Mouse (Mus musculus): ENCODE results near the gene Pitpnm2. TPM values are rescaled to one million over a fixed set of nuclear protein-coding genes. Genes with fewer than 3 reads are reported as not detected.

The Pitpnm2 gene
- polyA plus RNA-seq, 1 experiment from 2014 or later: 4.0 TPM

DNA sequence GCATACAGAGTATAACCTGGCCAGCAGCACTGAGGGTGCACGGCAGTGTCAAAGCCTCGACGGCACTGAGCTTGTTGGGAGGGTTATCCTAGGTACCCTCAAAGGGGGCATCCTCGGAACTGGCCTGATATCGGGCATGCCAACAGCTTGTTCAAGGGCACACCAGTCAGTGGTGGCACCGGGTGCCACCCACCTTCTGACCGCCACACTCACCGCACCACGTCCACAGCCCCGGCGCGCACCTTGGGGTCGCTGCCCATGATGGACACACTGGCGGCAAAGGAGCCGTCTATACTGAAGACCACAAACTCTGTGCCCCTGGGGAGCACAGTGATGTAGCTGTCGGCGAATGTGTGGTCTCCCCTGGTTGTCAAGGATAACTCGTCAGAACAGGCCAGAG lies 127.2 kb downstream of the Pitpnm2 start:
- Histone ChIP-seq H3K36me3 (replicated peaks) (peaks cover 94% of the 10 kb centered on the region), H3K27me3 (replicated peaks; ENCODE audit: low read depth, poor library complexity, severe bottlenecking) (no peaks in the 10 kb centered on the region), H3K27ac (replicated peaks) (no peak overlapping the region), H3K9me3 (no peaks in the 10 kb centered on the region), H3K4me1 (peaks cover 22% of the 10 kb centered on the region), H3K4me3 (no peak overlapping the region)
- DNase-seq (ENCODE audit: low spot score): no peak
- 90% methylated on average over 18 of the region's 18 CpGs for WGBS

DNA sequence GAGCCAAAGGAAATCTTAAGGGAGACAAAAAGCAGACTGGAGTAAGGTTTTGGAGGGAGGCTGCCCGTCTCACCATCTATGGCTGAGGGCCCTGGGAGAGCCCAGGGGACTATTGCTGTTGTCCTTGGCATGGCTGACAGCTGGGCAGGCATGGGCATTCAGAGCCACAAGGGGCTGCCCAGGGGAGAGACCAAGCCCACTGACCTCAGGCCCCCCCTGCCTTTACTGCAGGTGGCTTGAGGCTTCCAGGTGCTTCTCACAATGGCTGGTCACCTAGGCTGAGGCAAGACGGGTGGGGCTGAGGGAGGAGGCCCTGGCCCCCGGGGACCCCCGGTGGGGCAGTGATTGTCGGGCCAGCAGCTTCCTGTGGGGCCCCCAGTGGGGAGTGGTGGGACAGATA lies 130.4 kb downstream of the Pitpnm2 start:
- H3K4me3 ChIP-seq: no peak overlapping the region
- DNase-seq (ENCODE audit: low spot score): no peak
- H3K27ac ChIP-seq (replicated peaks): no peak overlapping the region
- WGBS: 85% methylated on average over 5 of the region's 5 CpGs
- no peaks in the 10 kb centered on the region for H3K27me3 ChIP-seq (replicated peaks; ENCODE audit: low read depth, poor library complexity, severe bottlenecking)
- no peaks in the 10 kb centered on the region for H3K9me3 ChIP-seq
- peaks cover 43% of the 10 kb centered on the region for H3K4me1 ChIP-seq
- H3K36me3 ChIP-seq (replicated peaks): peaks cover 82% of the 10 kb centered on the region

DNA sequence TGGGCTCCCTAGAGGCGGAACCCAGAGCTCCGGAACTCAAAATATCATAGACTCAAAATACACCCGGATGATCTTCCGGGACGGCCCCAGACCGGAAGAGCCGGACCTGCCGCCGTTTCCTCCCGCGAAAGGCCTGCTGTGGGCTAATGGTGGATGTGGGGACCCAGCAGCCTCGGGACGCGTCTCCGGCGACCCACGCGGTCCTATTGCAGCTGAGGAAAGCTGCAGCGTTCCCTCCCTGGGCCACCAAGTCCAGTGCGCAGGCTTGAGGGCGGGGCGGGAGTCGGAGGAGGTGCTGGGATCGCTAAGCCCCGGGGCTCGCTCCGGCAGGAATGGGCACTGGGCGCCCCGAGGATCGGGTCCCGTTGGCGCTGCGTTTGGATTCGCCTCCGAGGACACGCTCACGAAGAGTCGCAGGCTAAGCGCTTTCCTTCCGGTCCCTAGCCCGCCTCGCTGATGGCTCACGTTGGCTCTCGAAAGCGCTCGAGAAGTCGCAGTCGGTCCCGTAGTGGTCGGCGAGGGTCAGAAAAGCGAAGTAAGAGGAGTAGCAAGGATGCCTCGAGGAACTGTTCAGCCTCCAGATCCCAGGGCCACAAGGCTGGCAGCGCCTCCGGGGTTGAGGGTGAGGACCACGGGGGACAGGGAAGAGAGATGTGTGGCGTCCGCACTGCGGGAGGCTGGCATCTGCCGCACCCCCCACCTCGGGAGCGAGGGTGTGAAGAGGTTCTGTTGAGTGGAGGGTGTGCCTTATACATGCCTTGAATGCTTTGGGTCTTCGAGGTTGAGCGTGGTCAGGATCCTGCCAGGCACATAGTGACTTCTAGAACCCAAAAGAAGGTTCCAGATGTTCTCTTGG lies 133.3 kb downstream of the Pitpnm2 start, which contains the start of gene Arl6ip4:
Gene Arl6ip4, plus strand, starts transcription at position 100 of the 856 bp plus-strand sequence.
- no peaks in the 10 kb centered on the region for H3K27me3 ChIP-seq (replicated peaks; ENCODE audit: low read depth, poor library complexity, severe bottlenecking)
- H3K27ac ChIP-seq (replicated peaks): peak within 1 kb of the TSS; percentile 95
- H3K9me3 ChIP-seq: no peaks in the 10 kb centered on the region
- H3K4me1 ChIP-seq: peaks cover 61% of the 10 kb centered on the region
- peak; percentile 84 for DNase-seq (ENCODE audit: low spot score)
- peak within 1 kb of the TSS; percentile 97 for H3K4me3 ChIP-seq
- WGBS: 1% methylated on average over 64 of the region's 64 CpGs
- peaks cover 52% of the 10 kb centered on the region for H3K36me3 ChIP-seq (replicated peaks)

DNA sequence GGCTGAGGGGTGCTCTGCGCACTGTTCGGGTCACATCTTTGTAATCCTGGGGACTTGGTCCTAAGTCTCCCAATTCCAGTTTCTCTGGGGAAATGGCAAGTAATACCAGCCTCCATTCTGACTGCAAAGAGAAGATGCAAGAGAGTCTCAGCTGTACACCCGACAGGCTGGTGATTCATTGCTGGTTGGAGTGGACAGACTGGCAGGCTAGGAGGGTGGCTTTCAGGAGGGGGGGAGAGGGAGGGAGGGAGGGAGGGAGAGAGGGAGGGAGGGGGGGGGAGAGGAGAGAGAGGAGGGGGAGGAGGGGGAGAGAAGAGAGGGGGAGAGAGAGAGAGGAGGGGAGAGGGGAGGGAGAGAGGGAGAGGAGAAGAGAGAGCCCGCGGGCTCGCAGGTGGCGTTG lies 134.0 kb downstream of the Pitpnm2 start:
- peak overlapping the region; percentile 95 for H3K27ac ChIP-seq (replicated peaks)
- no peaks in the 10 kb centered on the region for H3K27me3 ChIP-seq (replicated peaks; ENCODE audit: low read depth, poor library complexity, severe bottlenecking)
- no peaks in the 10 kb centered on the region for H3K9me3 ChIP-seq
- peaks cover 45% of the 10 kb centered on the region for H3K36me3 ChIP-seq (replicated peaks)
- no peak for DNase-seq (ENCODE audit: low spot score)
- peaks cover 65% of the 10 kb centered on the region for H3K4me1 ChIP-seq
- peak overlapping the region; percentile 97 for H3K4me3 ChIP-seq
- WGBS: 23% methylated on average over 7 of the region's 7 CpGs

DNA sequence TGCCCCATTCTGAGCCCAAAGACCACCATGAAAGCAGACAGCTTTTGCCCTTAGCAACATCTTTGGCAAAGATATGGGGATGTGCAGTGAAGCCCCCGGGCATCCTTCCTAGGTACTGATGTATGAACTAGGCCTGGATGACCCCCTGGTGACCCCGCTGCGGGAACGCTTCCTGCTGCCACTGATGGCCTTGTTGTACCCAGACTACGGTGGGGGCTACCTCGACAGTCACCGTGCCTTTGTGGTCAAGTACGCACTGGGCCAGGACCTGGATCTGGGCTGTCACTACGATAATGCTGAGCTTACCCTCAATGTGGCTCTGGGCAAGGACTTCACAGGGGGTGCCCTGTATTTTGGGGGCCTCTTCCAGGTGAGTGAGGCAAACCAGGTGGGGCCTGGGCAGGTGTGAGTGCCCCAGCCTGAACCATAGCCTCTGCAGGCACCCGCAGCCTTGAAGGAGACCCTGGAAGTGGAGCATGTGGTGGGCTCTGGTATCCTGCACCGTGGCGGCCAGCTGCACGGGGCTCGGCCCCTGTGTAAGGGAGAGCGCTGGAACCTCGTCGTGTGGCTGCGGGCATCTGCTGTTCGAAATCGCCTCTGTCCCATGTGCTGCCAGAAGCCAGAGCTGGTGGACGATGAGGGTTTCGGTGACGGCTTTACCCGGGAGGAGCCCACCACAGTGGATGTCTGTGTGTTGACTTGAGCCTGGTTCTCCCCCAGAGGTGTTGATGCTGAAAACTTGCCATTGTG lies 135.1 kb downstream of the Pitpnm2 start:
- DNase-seq (ENCODE audit: low spot score): no peak
- Histone ChIP-seq H3K4me1 (peaks cover 60% of the 10 kb centered on the region), H3K4me3 (peak overlapping the region; percentile 97), H3K9me3 (no peaks in the 10 kb centered on the region), H3K36me3 (replicated peaks) (peaks cover 35% of the 10 kb centered on the region), H3K27ac (replicated peaks) (no peak overlapping the region), H3K27me3 (replicated peaks; ENCODE audit: low read depth, poor library complexity, severe bottlenecking) (no peaks in the 10 kb centered on the region)
- 90% methylated on average over 24 of the region's 24 CpGs for WGBS

DNA sequence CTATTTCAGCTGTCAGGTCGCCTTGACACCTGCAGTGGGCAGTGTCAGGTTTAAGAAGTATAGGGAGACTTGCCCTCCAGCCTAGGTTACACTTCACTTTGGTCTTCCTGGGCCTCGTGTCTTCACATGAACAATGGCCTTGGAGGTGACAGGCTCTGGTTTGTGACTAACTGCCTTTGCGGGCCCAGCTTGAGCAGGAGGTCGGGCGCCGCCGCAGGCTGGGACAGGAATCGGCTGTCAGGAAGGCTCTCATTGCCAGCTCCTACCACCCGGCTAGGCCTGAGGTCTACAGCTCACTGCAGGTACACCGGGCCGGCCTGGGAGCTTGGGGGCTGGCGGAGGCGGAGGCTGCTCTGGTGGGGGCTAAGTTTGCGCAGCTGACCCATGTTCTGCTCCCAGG lies 136.5 kb downstream of the Pitpnm2 start:
- Histone ChIP-seq H3K36me3 (replicated peaks) (peaks cover 20% of the 10 kb centered on the region), H3K4me1 (peaks cover 50% of the 10 kb centered on the region), H3K4me3 (peak overlapping the region; percentile 94), H3K27me3 (replicated peaks; ENCODE audit: low read depth, poor library complexity, severe bottlenecking) (no peaks in the 10 kb centered on the region), H3K27ac (replicated peaks) (peak overlapping the region; percentile 92; the same call in 1 of the 2 replicates), H3K9me3 (no peaks in the 10 kb centered on the region)
- WGBS: 18% methylated on average over 14 of the region's 14 CpGs
- peak; percentile 64 for DNase-seq (ENCODE audit: low spot score)

DNA sequence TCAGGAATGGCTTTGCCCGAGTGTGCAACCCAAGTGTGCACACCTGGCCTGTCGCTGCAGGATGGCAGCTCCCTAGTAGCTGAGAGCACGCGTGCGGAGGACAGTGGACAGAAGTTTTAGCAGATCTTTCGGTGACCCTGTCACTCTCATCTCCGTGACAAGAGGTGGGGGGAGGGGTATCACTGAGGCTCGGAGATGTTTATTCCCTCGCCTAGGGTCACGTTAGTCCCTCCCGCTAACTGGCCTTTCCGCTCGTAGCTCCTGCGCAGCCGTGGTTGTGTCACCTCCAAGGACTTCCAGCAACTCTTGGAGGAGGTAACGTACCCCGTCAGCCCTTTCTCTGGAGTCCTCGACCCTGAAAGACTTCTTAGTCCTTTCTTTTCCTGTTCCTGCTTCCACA lies 137.0 kb downstream of the Pitpnm2 start:
- Histone ChIP-seq H3K27me3 (replicated peaks; ENCODE audit: low read depth, poor library complexity, severe bottlenecking) (no peaks in the 10 kb centered on the region), H3K4me3 (peak overlapping the region; percentile 94), H3K4me1 (peaks cover 45% of the 10 kb centered on the region), H3K27ac (replicated peaks) (peak overlapping the region; percentile 92), H3K9me3 (no peaks in the 10 kb centered on the region), H3K36me3 (replicated peaks) (peaks cover 15% of the 10 kb centered on the region)
- DNase-seq (ENCODE audit: low spot score): no peak
- WGBS: 1% methylated on average over 18 of the region's 18 CpGs

DNA sequence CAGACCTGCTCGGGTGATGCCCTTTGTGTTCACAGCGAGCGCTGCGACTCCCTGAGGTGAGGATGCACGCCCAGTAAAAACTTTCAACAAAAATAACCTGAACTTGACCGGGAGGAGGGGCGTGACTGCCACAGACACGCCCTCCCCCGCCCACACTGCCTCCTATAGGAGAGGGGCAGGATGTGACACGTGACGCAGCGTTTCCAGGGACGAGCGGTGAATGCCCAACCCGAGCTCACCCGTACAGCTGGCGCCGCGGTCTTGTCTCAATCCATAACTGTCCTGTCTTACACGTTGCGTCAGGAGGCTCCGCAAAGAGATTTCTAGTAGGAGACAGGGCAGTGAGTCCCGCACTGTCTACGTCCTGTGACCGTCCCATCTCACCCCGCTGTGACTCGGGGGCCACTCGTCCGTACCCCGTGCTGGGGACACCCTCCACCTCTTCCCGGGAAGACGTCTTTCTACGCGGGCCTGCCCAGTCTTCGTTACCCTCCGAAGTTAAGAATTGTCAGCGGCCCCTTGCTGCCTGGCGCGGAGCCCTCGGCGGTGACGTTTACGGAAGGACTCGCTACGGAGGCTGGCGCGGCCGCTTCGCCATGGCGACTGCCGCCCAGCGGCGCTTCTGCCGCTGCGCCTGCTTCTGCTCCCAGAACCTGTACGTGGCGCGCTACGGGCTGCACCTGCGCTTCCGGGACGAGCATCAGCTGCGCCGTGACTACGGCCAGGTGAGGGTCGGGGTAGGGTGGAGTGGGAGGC lies 137.6 kb downstream of the Pitpnm2 start, which contains the start of gene Ogfod2:
Gene Ogfod2, plus strand, starts transcription at position 556 of the 756 bp plus-strand sequence.
- Histone ChIP-seq H3K4me3 (peak within 1 kb of the TSS; percentile 94), H3K4me1 (peaks cover 39% of the 10 kb centered on the region), H3K27ac (replicated peaks) (peak within 1 kb of the TSS; percentile 92), H3K36me3 (replicated peaks) (peaks cover 9% of the 10 kb centered on the region), H3K27me3 (replicated peaks; ENCODE audit: low read depth, poor library complexity, severe bottlenecking) (no peaks in the 10 kb centered on the region), H3K9me3 (no peaks in the 10 kb centered on the region)
- peak; percentile 98 for DNase-seq (ENCODE audit: low spot score)
- WGBS: 2% methylated on average over 66 of the region's 66 CpGs

DNA sequence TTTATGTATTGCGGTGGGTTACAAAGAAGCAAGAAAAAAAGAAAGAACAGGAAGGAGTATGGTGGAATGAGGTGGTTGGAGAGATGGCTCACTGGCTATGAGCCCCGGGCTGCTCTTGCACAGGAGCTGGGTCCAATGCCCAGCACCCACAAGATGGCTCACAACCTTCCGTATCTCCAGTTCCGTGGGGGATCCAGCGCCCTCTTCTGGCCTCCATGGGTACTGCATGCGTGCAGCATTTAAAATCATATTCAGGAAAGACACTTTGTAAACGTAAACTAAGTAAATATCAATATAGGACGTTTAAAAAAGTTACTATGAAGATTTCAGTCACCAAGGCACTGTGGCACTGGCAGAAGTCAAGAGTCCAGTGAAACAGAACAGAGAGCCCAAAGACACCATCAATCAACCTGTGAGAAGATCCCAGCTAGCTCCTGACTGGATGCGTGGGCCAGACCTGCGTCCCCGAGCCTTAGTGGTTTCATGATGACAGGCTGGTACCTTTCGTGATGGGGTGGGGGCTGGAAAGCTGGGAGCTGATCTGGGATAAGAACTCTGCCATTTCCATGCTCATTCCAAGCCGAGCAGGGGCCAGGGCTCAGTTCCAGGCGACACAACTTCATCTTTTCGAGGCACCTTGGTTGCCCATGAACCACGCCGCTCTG lies 138.4 kb downstream of the Pitpnm2 start:
- H3K9me3 ChIP-seq: no peaks in the 10 kb centered on the region
- H3K4me3 ChIP-seq: peak overlapping the region; percentile 94
- DNase-seq (ENCODE audit: low spot score): peak; percentile 62
- H3K36me3 ChIP-seq (replicated peaks): peaks cover 7% of the 10 kb centered on the region; the same call in 1 of the 2 replicates
- 27% methylated on average over 17 of the region's 17 CpGs for WGBS
- no peaks in the 10 kb centered on the region for H3K27me3 ChIP-seq (replicated peaks; ENCODE audit: low read depth, poor library complexity, severe bottlenecking)
- H3K27ac ChIP-seq (replicated peaks): peak overlapping the region; percentile 92
- H3K4me1 ChIP-seq: peaks cover 32% of the 10 kb centered on the region

DNA sequence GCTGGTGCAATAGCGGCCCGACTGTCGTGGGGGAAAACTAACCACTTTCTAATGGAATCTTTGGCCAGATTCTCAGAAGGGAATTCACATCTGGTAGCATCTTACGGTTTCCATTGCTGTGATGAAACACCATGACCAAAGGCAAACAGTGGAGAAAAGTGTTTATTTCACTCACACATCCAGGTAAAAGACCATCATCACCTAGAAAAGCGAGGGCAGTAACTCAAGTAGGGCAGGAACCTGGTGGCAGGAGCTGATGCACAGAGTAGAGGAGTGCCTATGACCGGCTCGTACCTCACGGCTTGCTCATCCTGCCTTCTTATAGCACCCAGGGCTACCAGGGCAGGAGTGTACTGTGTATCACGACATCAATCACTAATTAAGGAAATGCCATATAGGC lies 146.0 kb downstream of the Pitpnm2 start:
- Histone ChIP-seq H3K9me3 (0 out of 2 replicates have a peak, but pooled peaks cover 3% of the 10 kb centered on the region), H3K4me1 (no peaks in the 10 kb centered on the region), H3K36me3 (replicated peaks) (no peaks in the 10 kb centered on the region; the same call in 1 of the 2 replicates), H3K4me3 (no peak overlapping the region), H3K27me3 (replicated peaks; ENCODE audit: low read depth, poor library complexity, severe bottlenecking) (no peaks in the 10 kb centered on the region), H3K27ac (replicated peaks) (no peak overlapping the region)
- 93% methylated on average over 9 of the region's 9 CpGs for WGBS
- no peak for DNase-seq (ENCODE audit: low spot score)

DNA sequence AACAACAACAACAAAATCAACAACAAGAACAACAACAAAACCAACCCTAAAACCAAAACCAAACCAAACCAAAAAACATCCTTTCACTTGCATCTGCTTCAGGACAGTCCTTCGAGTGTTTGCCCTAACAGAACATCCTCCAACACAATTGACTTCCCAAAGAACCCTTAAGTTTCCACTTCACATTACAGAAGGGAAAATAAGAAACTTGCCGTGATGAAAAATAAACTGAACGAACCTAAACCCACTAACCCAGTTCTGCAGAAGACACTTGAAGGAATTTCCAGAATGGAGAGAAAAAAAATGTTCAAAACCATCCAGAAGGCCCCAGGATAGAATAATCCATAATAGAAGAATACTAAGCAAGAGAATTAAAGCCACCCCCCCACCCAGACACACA lies 146.5 kb downstream of the Pitpnm2 start:
- Histone ChIP-seq H3K4me3 (no peak overlapping the region), H3K4me1 (no peaks in the 10 kb centered on the region), H3K27me3 (replicated peaks; ENCODE audit: low read depth, poor library complexity, severe bottlenecking) (no peaks in the 10 kb centered on the region), H3K9me3 (0 out of 2 replicates have a peak, but pooled peaks cover 3% of the 10 kb centered on the region), H3K27ac (replicated peaks) (no peak overlapping the region), H3K36me3 (replicated peaks) (no peaks in the 10 kb centered on the region; the same call in 1 of the 2 replicates)
- WGBS: 92% methylated on average over 3 of the region's 3 CpGs
- DNase-seq (ENCODE audit: low spot score): no peak

Data from embryonic facial prominence, embryonic 10.5 days (tissue).